Mouse (Mus musculus): ENCODE data around the gene Adamts2.

GRCm38 (mm10) chr11:50841023-50841735 lies 239.3 kb downstream of the Adamts2 start, which contains the start of gene Zfp879:
- peak; percentile 61 for TF ChIP-seq POLR2A (IDR thresholded peaks at IDR 0.05; ENCODE audit: insufficient read depth, low read depth, low read length)
- TF ChIP-seq EP300 (IDR thresholded peaks at IDR 0.05; ENCODE audit: insufficient read depth, low read depth, low read length), result no peak
